Mouse (Mus musculus) cortical plate, adult 2 months (tissue): ENCODE results near the gene Lrrc4b. TPM values are rescaled to one million over a fixed set of nuclear protein-coding genes. Genes with fewer than 3 reads are reported as not detected.

Source experiments
- H3K27ac ChIP-seq: fragments of 200-500 bp; 2 replicates; pipeline ENCODE4 v1.5.1; 2012; ENCODE audit warnings: low read length, control low read depth, inconsistent platforms; ENCODE audit not compliant: insufficient read depth
- H3K4me1 ChIP-seq: fragments of 200-500 bp; 2 replicates; pipeline ENCODE4 v1.6.1; 2011; ENCODE audit warnings: low read length; ENCODE audit not compliant: control insufficient read depth, insufficient read depth
- H3K4me3 ChIP-seq: fragments of 200-500 bp; 2 replicates; pipeline ENCODE4 v1.5.1; 2011; ENCODE audit warnings: mild to moderate bottlenecking, low read length, control low read depth; ENCODE audit not compliant: insufficient read depth
- CTCF ChIP-seq: fragments of 200-500 bp; IDR thresholded peaks from 2 replicates; pipeline ENCODE4 v1.5.1; 2011; ENCODE audit warnings: mild to moderate bottlenecking, control low read depth, low read length; ENCODE audit not compliant: insufficient read depth; ENCODE audit errors: extremely low read depth
- POLR2A ChIP-seq: fragments of 200-500 bp; IDR thresholded peaks from 2 replicates; pipeline ENCODE4 v1.6.1; 2011; ENCODE audit warnings: mild to moderate bottlenecking, low read length, control low read depth; ENCODE audit not compliant: insufficient read depth; ENCODE audit errors: extremely low read depth
- polyA plus RNA-seq: library from polyadenylated mRNA; depleted of rRNA; stranded (reverse); fragments of >200 nt; gene quantifications from 2 replicates; pipeline ENCODE4 v1.2.3, GENCODE M21; 2012

Gene Lrrc4b
- polyA plus RNA-seq, 1 experiment, result 192 TPM

GRCm38 (mm10) chr7:44443268-44444173 lies 14.7 kb downstream of the Lrrc4b start:
- no peak for TF ChIP-seq POLR2A
- no peak for TF ChIP-seq CTCF
- peaks cover 19% of the 10 kb centered on the region for H3K4me1 ChIP-seq
- H3K4me3 ChIP-seq, result peak overlapping the region; percentile 79
- H3K27ac ChIP-seq, result peak overlapping the region; percentile 93

DNA sequence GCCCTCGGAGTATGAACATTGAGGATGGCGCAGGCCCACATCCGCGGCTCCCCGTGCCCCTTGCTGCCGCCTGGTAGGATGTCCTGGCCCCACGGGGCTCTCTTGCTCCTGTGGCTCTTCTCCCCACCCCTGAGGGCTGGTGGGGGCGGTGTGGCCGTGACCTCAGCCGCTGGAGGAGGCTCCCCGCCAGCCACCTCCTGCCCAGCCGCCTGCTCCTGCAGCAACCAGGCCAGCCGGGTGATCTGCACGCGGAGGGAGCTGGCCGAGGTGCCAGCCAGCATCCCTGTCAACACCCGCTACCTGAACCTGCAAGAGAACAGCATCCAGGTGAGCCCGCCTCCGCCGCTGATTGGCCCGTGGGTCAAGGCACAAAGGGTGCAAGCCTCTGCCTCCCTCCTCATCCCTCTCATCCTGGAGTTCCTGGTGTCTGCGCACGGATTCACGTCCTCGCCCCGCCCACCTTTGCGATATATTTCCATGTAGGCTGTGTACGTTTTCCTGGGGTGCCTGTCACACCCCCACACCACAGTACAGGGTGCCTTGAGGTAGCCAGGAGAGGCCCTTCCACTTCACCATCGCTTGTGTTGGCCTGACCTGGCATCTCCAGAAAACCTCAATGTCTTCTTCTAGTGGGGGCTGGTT lies 16.2 kb downstream of the Lrrc4b start:
- peaks cover 21% of the 10 kb centered on the region for H3K4me1 ChIP-seq
- H3K27ac ChIP-seq, result peak overlapping the region; percentile 22; the same call in 1 of the 2 replicates
- TF ChIP-seq CTCF, result no peak
- no peak for TF ChIP-seq POLR2A
- peak overlapping the region; percentile 79; the same call in 1 of the 2 replicates for H3K4me3 ChIP-seq

- H3K27ac ChIP-seq, result peak overlapping the region; percentile 22; the same call in 1 of the 2 replicates
- TF ChIP-seq POLR2A, result no peak
- no peak for TF ChIP-seq CTCF
- H3K4me1 ChIP-seq, result peaks cover 21% of the 10 kb centered on the region
- peak overlapping the region; percentile 79; the same call in 1 of the 2 replicates for H3K4me3 ChIP-seq
These were observed 16.7 kb downstream of the Lrrc4b start for GRCm38 (mm10) chr7:44445528-44445923.

GRCm38 (mm10) chr7:44446070-44446855 lies 17.4 kb downstream of the Lrrc4b start:
- Histone ChIP-seq H3K4me1 (peaks cover 21% of the 10 kb centered on the region), H3K4me3 (no peak overlapping the region; the same call in 1 of the 2 replicates), H3K27ac (peak overlapping the region; percentile 60; the same call in 1 of the 2 replicates)
- TF ChIP-seq CTCF, result no peak
- TF ChIP-seq POLR2A, result no peak

- TF ChIP-seq POLR2A, result no peak
- TF ChIP-seq CTCF, result no peak
- H3K4me3 ChIP-seq, result no peak overlapping the region
- peaks cover 11% of the 10 kb centered on the region for H3K4me1 ChIP-seq
- no peak overlapping the region for H3K27ac ChIP-seq
These were observed 24.4 kb downstream of the Lrrc4b start for GRCm38 (mm10) chr7:44453256-44453655.

DNA sequence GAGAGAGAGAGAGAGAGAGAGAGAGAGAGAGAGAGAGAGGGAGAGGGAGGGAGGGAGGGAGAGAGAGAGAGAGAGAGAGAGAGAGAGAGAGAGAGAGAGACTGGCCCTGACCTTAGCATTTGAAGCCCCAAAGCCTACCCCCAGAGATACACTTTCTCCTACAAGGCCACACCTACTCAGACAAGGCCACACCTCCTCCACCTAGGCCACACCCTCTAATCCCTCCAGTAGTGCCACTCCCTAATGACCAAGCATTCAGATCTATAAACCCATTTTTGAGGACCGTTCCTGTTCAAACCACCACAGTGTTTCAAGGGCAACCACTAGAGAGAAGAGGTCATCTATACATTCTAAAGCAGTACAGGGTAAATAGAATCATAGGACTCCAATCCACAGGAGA lies 27.5 kb downstream of the Lrrc4b start:
- H3K4me1 ChIP-seq, result peaks cover 9% of the 10 kb centered on the region
- H3K4me3 ChIP-seq, result no peak overlapping the region
- TF ChIP-seq CTCF (no peak), POLR2A (no peak)
- no peak overlapping the region for H3K27ac ChIP-seq

DNA sequence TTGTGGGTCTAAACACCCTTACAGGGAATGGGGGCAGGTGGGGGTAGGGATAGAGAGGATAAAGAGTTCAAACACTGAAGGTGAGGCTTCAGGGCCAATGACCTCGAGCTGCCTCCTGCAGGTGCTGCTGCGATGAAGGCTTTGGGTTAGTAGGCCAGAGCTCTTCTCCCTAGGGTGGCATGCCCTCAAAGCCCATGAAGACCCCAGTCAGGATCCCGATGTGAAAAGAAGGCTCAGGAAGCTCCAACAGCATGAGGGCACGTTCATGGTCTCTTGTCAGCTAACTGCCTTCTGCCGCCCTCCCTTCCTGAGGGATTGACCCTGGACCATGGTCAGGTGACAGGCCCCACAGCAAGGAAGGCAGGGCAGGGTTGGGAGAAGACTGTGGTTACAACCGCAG lies 31.2 kb downstream of the Lrrc4b start:
- TF ChIP-seq POLR2A, result no peak
- TF ChIP-seq CTCF, result no peak
- H3K4me1 ChIP-seq, result peaks cover 7% of the 10 kb centered on the region; the same call in 1 of the 2 replicates
- no peak overlapping the region for H3K4me3 ChIP-seq
- no peak overlapping the region for H3K27ac ChIP-seq

GRCm38 (mm10) chr7:44460767-44461502 lies 32.1 kb downstream of the Lrrc4b start:
- H3K4me3 ChIP-seq, result no peak overlapping the region
- peaks cover 7% of the 10 kb centered on the region; the same call in 1 of the 2 replicates for H3K4me1 ChIP-seq
- no peak for TF ChIP-seq POLR2A
- TF ChIP-seq CTCF, result no peak
- no peak overlapping the region for H3K27ac ChIP-seq

DNA sequence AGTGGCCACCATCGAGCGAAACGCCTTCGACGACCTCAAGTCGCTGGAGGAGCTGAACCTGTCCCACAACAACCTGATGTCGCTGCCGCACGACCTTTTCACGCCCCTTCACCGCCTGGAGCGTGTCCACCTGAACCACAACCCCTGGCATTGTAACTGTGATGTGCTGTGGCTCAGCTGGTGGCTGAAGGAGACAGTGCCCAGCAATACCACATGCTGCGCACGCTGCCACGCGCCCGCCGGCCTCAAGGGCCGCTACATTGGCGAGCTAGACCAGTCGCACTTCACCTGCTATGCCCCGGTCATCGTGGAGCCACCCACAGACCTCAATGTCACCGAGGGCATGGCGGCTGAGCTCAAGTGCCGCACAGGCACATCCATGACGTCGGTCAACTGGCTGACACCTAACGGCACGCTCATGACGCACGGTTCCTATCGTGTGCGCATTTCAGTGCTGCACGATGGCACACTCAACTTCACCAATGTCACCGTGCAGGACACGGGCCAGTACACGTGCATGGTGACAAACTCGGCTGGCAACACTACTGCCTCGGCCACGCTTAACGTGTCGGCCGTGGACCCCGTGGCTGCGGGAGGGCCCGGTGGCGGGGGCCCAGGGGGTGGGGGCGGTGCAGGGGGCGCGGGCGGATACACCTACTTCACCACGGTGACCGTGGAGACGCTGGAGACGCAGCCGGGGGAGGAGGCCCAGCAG lies 32.8 kb downstream of the Lrrc4b start:
- TF ChIP-seq POLR2A (no peak), CTCF (no peak)
- no peak overlapping the region for H3K27ac ChIP-seq
- peaks cover 7% of the 10 kb centered on the region; the same call in 1 of the 2 replicates for H3K4me1 ChIP-seq
- H3K4me3 ChIP-seq, result no peak overlapping the region
